Mouse (Mus musculus): ENCODE results near the gene Chac1.

DNA sequence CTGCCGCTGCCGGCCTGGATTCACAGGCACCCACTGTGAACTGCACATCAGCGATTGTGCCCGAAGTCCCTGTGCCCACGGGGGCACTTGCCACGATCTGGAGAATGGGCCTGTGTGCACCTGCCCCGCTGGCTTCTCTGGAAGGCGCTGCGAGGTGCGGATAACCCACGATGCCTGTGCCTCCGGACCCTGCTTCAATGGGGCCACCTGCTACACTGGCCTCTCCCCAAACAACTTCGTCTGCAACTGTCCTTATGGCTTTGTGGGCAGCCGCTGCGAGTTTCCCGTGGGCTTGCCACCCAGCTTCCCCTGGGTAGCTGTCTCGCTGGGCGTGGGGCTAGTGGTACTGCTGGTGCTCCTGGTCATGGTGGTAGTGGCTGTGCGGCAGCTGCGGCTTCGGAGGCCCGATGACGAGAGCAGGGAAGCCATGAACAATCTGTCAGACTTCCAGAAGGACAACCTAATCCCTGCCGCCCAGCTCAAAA, 18.8 kb upstream of the Chac1 start:
- no peak for TF ChIP-seq POLR2A (IDR thresholded peaks at IDR 0.05; ENCODE audit: control insufficient read depth in 1 of 2, insufficient read depth in 1 of 2, low read depth in 1 of 2, low read length in 2 of 2, poor library complexity in 1 of 2)
- TF ChIP-seq USF1 (IDR thresholded peaks at IDR 0.05; ENCODE audit: low read depth, low read length) = no peak
- TF ChIP-seq EP300 (IDR thresholded peaks at IDR 0.05; ENCODE audit: low read depth in 1 of 2, low read length in 2 of 2) = no peak
- TF ChIP-seq CHD2 (IDR thresholded peaks at IDR 0.05; ENCODE audit: low read length) = no peak
- TF ChIP-seq ZMIZ1 (IDR thresholded peaks at IDR 0.05; ENCODE audit: low read depth, low read length) = no peak
- TF ChIP-seq NELFE (IDR thresholded peaks at IDR 0.05; ENCODE audit: low read depth, low read length) = no peak
- TF ChIP-seq CTCF (IDR thresholded peaks at IDR 0.05 in 2 of 3, conservative IDR thresholded peaks at IDR 0.05 in 1 of 3; ENCODE audit: control insufficient read depth in 1 of 3, insufficient read depth in 1 of 3, low read depth in 2 of 3, low read length in 3 of 3, poor library complexity in 1 of 3, severe bottlenecking in 1 of 3) = no peak
- TF ChIP-seq MAFK (IDR thresholded peaks at IDR 0.05; ENCODE audit: borderline replicate concordance, low read depth, low read length) = no peak
- TF ChIP-seq TCF12 (IDR thresholded peaks at IDR 0.05; ENCODE audit: low read depth, low read length) = no peak
